Mouse (Mus musculus): ENCODE results near the gene B4galt5. TPM values are rescaled to one million over a fixed set of nuclear protein-coding genes. Genes with fewer than 3 reads are reported as not detected.

Gene B4galt5
- total and polyA plus RNA-seq, 2 experiments from 2014 or later, result 27.4 to 60.7 TPM

GRCm38 (mm10) chr2:167363272-167364045 lies 14.5 kb upstream of the B4galt5 start:
- no peak for ATAC-seq
- Histone ChIP-seq H3K9ac (no peak overlapping the region), H3K9me3 (ENCODE audit: low read length) (no peaks in the 10 kb centered on the region), H3K27ac (ENCODE audit: low read depth, low read length) (no peak overlapping the region), H3K4me3 (ENCODE audit: low read depth, low read length) (no peak overlapping the region), H3K4me1 (ENCODE audit: insufficient read depth) (no peaks in the 10 kb centered on the region), H3K27me3 (ENCODE audit: insufficient read depth, low read length) (no peaks in the 10 kb centered on the region), H3K36me3 (ENCODE audit: insufficient read depth) (no peaks in the 10 kb centered on the region), H3K4me2 (ENCODE audit: low read depth) (no peak overlapping the region)
- no peak for DNase-seq
- WGBS, result 67% methylated on average over 9 of the region's 9 CpGs
- no peak for TF ChIP-seq CTCF (IDR thresholded peaks at IDR 0.05; ENCODE audit: low read depth)

GRCm38 (mm10) chr2:167358499-167358898 lies 9.5 kb upstream of the B4galt5 start:
- TF ChIP-seq CTCF (IDR thresholded peaks at IDR 0.05; ENCODE audit: low read depth), result no peak
- Histone ChIP-seq H3K27ac (ENCODE audit: low read depth, low read length) (no peak overlapping the region), H3K9me3 (ENCODE audit: low read length) (no peaks in the 10 kb centered on the region), H3K27me3 (ENCODE audit: insufficient read depth, low read length) (no peaks in the 10 kb centered on the region), H3K4me2 (ENCODE audit: low read depth) (no peak overlapping the region), H3K4me1 (ENCODE audit: insufficient read depth) (no peaks in the 10 kb centered on the region), H3K9ac (no peak overlapping the region), H3K36me3 (ENCODE audit: insufficient read depth) (no peaks in the 10 kb centered on the region), H3K4me3 (ENCODE audit: low read depth, low read length) (no peak overlapping the region)
- DNase-seq (no peak), ATAC-seq (no peak)
- WGBS, result 66% methylated on average over 2 of the region's 2 CpGs

- H3K4me1 ChIP-seq (ENCODE audit: insufficient read depth), result no peaks in the 10 kb centered on the region
- H3K36me3 ChIP-seq (ENCODE audit: insufficient read depth), result no peaks in the 10 kb centered on the region
- DNase-seq (no peak), ATAC-seq (no peak)
- no peak overlapping the region for H3K9ac ChIP-seq
- no peak overlapping the region for H3K27ac ChIP-seq (ENCODE audit: low read depth, low read length)
- no peaks in the 10 kb centered on the region for H3K9me3 ChIP-seq (ENCODE audit: low read length)
- no peak for TF ChIP-seq CTCF (IDR thresholded peaks at IDR 0.05; ENCODE audit: low read depth)
- H3K27me3 ChIP-seq (ENCODE audit: insufficient read depth, low read length), result no peaks in the 10 kb centered on the region
- no peak overlapping the region for H3K4me2 ChIP-seq (ENCODE audit: low read depth)
- H3K4me3 ChIP-seq (ENCODE audit: low read depth, low read length), result no peak overlapping the region
Measured at GRCm38 (mm10) chr2:167356885-167357284, 7.9 kb upstream of the B4galt5 start.

- no peak for ATAC-seq
- WGBS, result 46% methylated on average over 9 of the region's 9 CpGs
- DNase-seq, result no peak
Measured at GRCm38 (mm10) chr2:167354611-167355165, 5.7 kb upstream of the B4galt5 start.

GRCm38 (mm10) chr2:167354046-167354445 lies 5.1 kb upstream of the B4galt5 start:
- no peak for DNase-seq
- no peaks in the 10 kb centered on the region for H3K9me3 ChIP-seq (ENCODE audit: low read length)
- H3K4me2 ChIP-seq (ENCODE audit: low read depth), result no peak overlapping the region
- no peaks in the 10 kb centered on the region for H3K4me1 ChIP-seq (ENCODE audit: insufficient read depth)
- H3K27me3 ChIP-seq (ENCODE audit: insufficient read depth, low read length), result no peaks in the 10 kb centered on the region
- ATAC-seq, result no peak
- H3K27ac ChIP-seq (ENCODE audit: low read depth, low read length), result no peak overlapping the region
- 91% methylated on average over 8 of the region's 8 CpGs for WGBS
- no peak for TF ChIP-seq CTCF (IDR thresholded peaks at IDR 0.05; ENCODE audit: low read depth)
- H3K36me3 ChIP-seq (ENCODE audit: insufficient read depth), result no peaks in the 10 kb centered on the region
- H3K4me3 ChIP-seq (ENCODE audit: low read depth, low read length), result no peak overlapping the region
- no peak overlapping the region for H3K9ac ChIP-seq

More at GRCm38 (mm10) chr2:167354611-167355165, 5.7 kb upstream of the B4galt5 start:
- no peak for TF ChIP-seq CTCF (IDR thresholded peaks at IDR 0.05; ENCODE audit: low read depth)
- Histone ChIP-seq H3K27me3 (ENCODE audit: insufficient read depth, low read length) (no peaks in the 10 kb centered on the region), H3K36me3 (ENCODE audit: insufficient read depth) (no peaks in the 10 kb centered on the region), H3K9me3 (ENCODE audit: low read length) (no peaks in the 10 kb centered on the region), H3K9ac (no peak overlapping the region), H3K4me2 (ENCODE audit: low read depth) (no peak overlapping the region), H3K4me3 (ENCODE audit: low read depth, low read length) (no peak overlapping the region), H3K27ac (ENCODE audit: low read depth, low read length) (no peak overlapping the region), H3K4me1 (ENCODE audit: insufficient read depth) (no peaks in the 10 kb centered on the region)

GRCm38 (mm10) chr2:167352496-167352895 lies 3.5 kb upstream of the B4galt5 start:
- no peak for TF ChIP-seq CTCF (IDR thresholded peaks at IDR 0.05; ENCODE audit: low read depth)
- H3K4me1 ChIP-seq (ENCODE audit: insufficient read depth), result no peaks in the 10 kb centered on the region
- no peaks in the 10 kb centered on the region for H3K9me3 ChIP-seq (ENCODE audit: low read length)
- H3K9ac ChIP-seq, result no peak overlapping the region
- ATAC-seq (no peak), DNase-seq (no peak)
- no peak overlapping the region for H3K4me2 ChIP-seq (ENCODE audit: low read depth)
- no peak overlapping the region for H3K27ac ChIP-seq (ENCODE audit: low read depth, low read length)
- no peaks in the 10 kb centered on the region for H3K27me3 ChIP-seq (ENCODE audit: insufficient read depth, low read length)
- no peaks in the 10 kb centered on the region for H3K36me3 ChIP-seq (ENCODE audit: insufficient read depth)
- no peak overlapping the region for H3K4me3 ChIP-seq (ENCODE audit: low read depth, low read length)
- WGBS, result 77% methylated on average over 6 of the region's 6 CpGs

GRCm38 (mm10) chr2:167351371-167351951 lies 2.5 kb upstream of the B4galt5 start:
- 67% methylated on average over 9 of the region's 9 CpGs for WGBS
- DNase-seq, result no peak
- H3K36me3 ChIP-seq (ENCODE audit: insufficient read depth), result no peaks in the 10 kb centered on the region
- H3K27ac ChIP-seq (ENCODE audit: low read depth, low read length), result no peak overlapping the region
- H3K9me3 ChIP-seq (ENCODE audit: low read length), result no peaks in the 10 kb centered on the region
- H3K9ac ChIP-seq, result no peak overlapping the region
- ATAC-seq, result no peak
- no peaks in the 10 kb centered on the region for H3K4me1 ChIP-seq (ENCODE audit: insufficient read depth)
- no peak overlapping the region for H3K4me2 ChIP-seq (ENCODE audit: low read depth)
- no peaks in the 10 kb centered on the region for H3K27me3 ChIP-seq (ENCODE audit: insufficient read depth, low read length)
- no peak overlapping the region for H3K4me3 ChIP-seq (ENCODE audit: low read depth, low read length)
- TF ChIP-seq CTCF (IDR thresholded peaks at IDR 0.05; ENCODE audit: low read depth), result no peak
